Mouse (Mus musculus): Measurements from ENCODE around the gene Slc25a35.

- TF ChIP-seq CTCF (IDR thresholded peaks at IDR 0.05; ENCODE audit: low read depth, low read length) (no peak), POLR2A (IDR thresholded peaks at IDR 0.05; ENCODE audit: borderline replicate concordance, low read depth, low read length) (no peak)
Observed at GRCm38 (mm10) chr11:68953903-68954302, 14.0 kb upstream of the Slc25a35 start.

All from bone marrow macrophage, adult 2 months (primary cell).